Mouse (Mus musculus): ENCODE measurements around the gene Dmd. TPM values are rescaled to one million over a fixed set of nuclear protein-coding genes. Genes with fewer than 3 reads are reported as not detected.

Dmd gene
- polyA plus RNA-seq (2011; ENCODE audit: insufficient read depth, insufficient read length, low replicate concordance, missing spikeins), result 5.6 TPM in 1 of 2 replicates, not detected in the other

DNA sequence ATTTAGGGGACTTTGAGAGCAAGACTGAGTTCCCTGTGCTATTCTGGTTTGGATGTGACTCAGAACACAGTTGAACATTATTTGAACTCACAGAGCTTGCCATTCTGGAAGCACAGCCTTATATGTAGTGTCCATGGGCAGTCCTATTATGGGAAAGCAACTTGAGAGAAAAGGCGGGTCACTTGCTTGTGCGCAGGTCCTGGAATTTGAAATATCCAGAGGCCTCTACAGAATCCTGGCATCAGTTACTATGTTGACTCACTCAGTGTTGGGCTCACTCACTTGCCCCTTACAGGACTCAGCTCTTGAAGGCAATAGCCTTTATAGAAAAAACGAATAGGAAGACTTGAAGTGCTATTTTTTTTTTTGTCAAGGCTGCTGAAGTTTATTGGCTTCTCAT lies at the start of gene Dmd:
Gene Dmd, plus strand, starts transcription at position 241 of the 400 bp plus-strand sequence.
- H3K4me1 ChIP-seq (ENCODE audit: control insufficient read depth, insufficient read depth, low read length), result no peaks in the 10 kb centered on the region
- WGBS, result 65% methylated on average over 3 of the region's 3 CpGs
- H3K27ac ChIP-seq (ENCODE audit: control insufficient read depth, insufficient read depth, low read depth, low read length, poor library complexity), result no peak within 1 kb of the TSS
- TF ChIP-seq POLR2A (IDR thresholded peaks at IDR 0.05; ENCODE audit: borderline replicate concordance, control insufficient read depth, low read depth, low read length), result no peak
- TF ChIP-seq CTCF (IDR thresholded peaks at IDR 0.05; ENCODE audit: control insufficient read depth, insufficient read depth, low read length), result no peak
- no peak within 1 kb of the TSS for H3K4me3 ChIP-seq (replicated peaks; ENCODE audit: control insufficient read depth, low read depth, low read length)

- H3K27ac ChIP-seq (ENCODE audit: control insufficient read depth, insufficient read depth, low read depth, low read length, poor library complexity), result no peak overlapping the region
- TF ChIP-seq CTCF (IDR thresholded peaks at IDR 0.05; ENCODE audit: control insufficient read depth, insufficient read depth, low read length), result no peak
- no peak for TF ChIP-seq POLR2A (IDR thresholded peaks at IDR 0.05; ENCODE audit: borderline replicate concordance, control insufficient read depth, low read depth, low read length)
- no peaks in the 10 kb centered on the region for H3K4me1 ChIP-seq (ENCODE audit: control insufficient read depth, insufficient read depth, low read length)
- H3K4me3 ChIP-seq (replicated peaks; ENCODE audit: control insufficient read depth, low read depth, low read length), result no peak overlapping the region
Measured at GRCm38 (mm10) chrX:82901515-82901914, 47.2 kb upstream of the Dmd start.

DNA sequence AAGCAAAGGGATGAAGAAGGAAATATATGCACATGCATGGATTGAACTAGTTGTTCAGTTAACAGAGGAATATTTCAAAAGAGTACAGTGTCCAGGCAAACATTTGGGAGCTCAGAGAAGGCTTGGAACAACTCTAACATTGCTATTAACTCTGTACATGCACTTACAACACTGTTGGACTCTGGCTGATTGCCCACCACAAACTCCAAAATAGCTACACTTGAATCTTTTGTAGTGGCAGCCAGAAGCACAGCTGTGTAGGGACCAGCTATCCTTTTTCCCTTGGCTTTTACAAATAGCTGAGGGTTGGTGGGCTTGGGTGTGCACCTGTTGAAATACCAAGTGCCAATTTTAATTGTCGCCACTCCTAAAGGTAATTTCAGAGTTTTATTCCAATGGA lies 39.0 kb downstream of the Dmd start:
- Histone ChIP-seq H3K27ac (ENCODE audit: control insufficient read depth, insufficient read depth, low read depth, low read length, poor library complexity) (no peak overlapping the region), H3K4me1 (ENCODE audit: control insufficient read depth, insufficient read depth, low read length) (no peaks in the 10 kb centered on the region), H3K4me3 (replicated peaks; ENCODE audit: control insufficient read depth, low read depth, low read length) (no peak overlapping the region)
- TF ChIP-seq CTCF (IDR thresholded peaks at IDR 0.05; ENCODE audit: control insufficient read depth, insufficient read depth, low read length) (no peak), POLR2A (IDR thresholded peaks at IDR 0.05; ENCODE audit: borderline replicate concordance, control insufficient read depth, low read depth, low read length) (no peak)
- WGBS, result 80% methylated on average over 1 of the region's 1 CpGs

DNA sequence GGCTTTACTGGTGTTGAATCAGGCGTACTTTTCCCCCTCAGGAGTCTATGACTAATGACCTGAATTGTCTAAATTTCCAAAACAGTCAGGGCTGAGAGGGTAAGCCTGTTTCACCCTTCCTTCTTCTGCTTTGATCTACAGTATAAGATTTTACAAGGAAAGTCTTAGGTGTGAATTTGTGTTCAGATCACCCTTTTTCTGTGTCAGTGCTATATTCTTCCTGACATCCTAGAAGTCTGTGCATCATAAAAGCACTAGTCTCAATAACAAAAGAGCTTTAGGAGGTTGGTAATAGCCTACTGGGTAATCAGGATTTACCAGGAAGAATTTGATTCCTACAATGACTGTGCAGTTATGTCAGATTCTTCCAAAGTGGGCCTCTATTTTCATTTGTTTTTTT lies 101.5 kb downstream of the Dmd start:
- H3K27ac ChIP-seq (ENCODE audit: control insufficient read depth, insufficient read depth, low read depth, low read length, poor library complexity), result no peak overlapping the region
- H3K4me1 ChIP-seq (ENCODE audit: control insufficient read depth, insufficient read depth, low read length), result no peaks in the 10 kb centered on the region
- H3K4me3 ChIP-seq (replicated peaks; ENCODE audit: control insufficient read depth, low read depth, low read length), result no peak overlapping the region
- 59% methylated on average over 1 of the region's 1 CpGs for WGBS
- no peak for TF ChIP-seq POLR2A (IDR thresholded peaks at IDR 0.05; ENCODE audit: borderline replicate concordance, control insufficient read depth, low read depth, low read length)
- no peak for TF ChIP-seq CTCF (IDR thresholded peaks at IDR 0.05; ENCODE audit: control insufficient read depth, insufficient read depth, low read length)

- Histone ChIP-seq H3K4me3 (replicated peaks; ENCODE audit: control insufficient read depth, low read depth, low read length) (no peak overlapping the region), H3K27ac (ENCODE audit: control insufficient read depth, insufficient read depth, low read depth, low read length, poor library complexity) (no peak overlapping the region), H3K4me1 (ENCODE audit: control insufficient read depth, insufficient read depth, low read length) (no peaks in the 10 kb centered on the region)
- TF ChIP-seq CTCF (IDR thresholded peaks at IDR 0.05; ENCODE audit: control insufficient read depth, insufficient read depth, low read length) (no peak), POLR2A (IDR thresholded peaks at IDR 0.05; ENCODE audit: borderline replicate concordance, control insufficient read depth, low read depth, low read length) (no peak)
- WGBS, result 61% methylated on average over 2 of the region's 2 CpGs
Measured at GRCm38 (mm10) chrX:83116171-83116876, 167.7 kb downstream of the Dmd start.

DNA sequence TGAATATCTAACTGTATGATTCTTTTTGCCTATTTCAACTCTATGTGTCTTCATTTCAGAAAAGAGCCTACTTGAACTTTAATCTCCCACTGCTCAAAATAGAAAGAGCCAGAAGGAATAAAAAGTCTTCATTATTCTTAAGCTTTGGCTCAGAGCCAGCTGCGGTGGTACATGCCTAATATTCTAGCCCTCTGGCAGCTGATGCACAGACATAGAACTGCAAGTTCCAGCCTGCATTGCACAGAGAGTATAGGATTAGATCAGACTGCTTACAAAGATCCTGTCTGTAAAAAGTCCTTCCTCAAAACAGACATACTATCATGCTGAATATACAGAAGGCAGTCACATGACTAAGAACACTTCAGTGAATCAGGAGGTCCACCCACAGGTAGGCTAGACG lies 168.5 kb downstream of the Dmd start:
- Histone ChIP-seq H3K4me1 (ENCODE audit: control insufficient read depth, insufficient read depth, low read length) (no peaks in the 10 kb centered on the region), H3K27ac (ENCODE audit: control insufficient read depth, insufficient read depth, low read depth, low read length, poor library complexity) (no peak overlapping the region), H3K4me3 (replicated peaks; ENCODE audit: control insufficient read depth, low read depth, low read length) (no peak overlapping the region)
- 70% methylated on average over 2 of the region's 2 CpGs for WGBS
- TF ChIP-seq POLR2A (IDR thresholded peaks at IDR 0.05; ENCODE audit: borderline replicate concordance, control insufficient read depth, low read depth, low read length) (no peak), CTCF (IDR thresholded peaks at IDR 0.05; ENCODE audit: control insufficient read depth, insufficient read depth, low read length) (no peak)

- H3K4me1 ChIP-seq (ENCODE audit: control insufficient read depth, insufficient read depth, low read length), result no peaks in the 10 kb centered on the region
- 50% methylated on average over 2 of the region's 2 CpGs for WGBS
- H3K4me3 ChIP-seq (replicated peaks; ENCODE audit: control insufficient read depth, low read depth, low read length), result no peak overlapping the region
- H3K27ac ChIP-seq (ENCODE audit: control insufficient read depth, insufficient read depth, low read depth, low read length, poor library complexity), result no peak overlapping the region
- no peak for TF ChIP-seq POLR2A (IDR thresholded peaks at IDR 0.05; ENCODE audit: borderline replicate concordance, control insufficient read depth, low read depth, low read length)
- no peak for TF ChIP-seq CTCF (IDR thresholded peaks at IDR 0.05; ENCODE audit: control insufficient read depth, insufficient read depth, low read length)
Measured at GRCm38 (mm10) chrX:83220563-83220962, 271.9 kb downstream of the Dmd start.

DNA sequence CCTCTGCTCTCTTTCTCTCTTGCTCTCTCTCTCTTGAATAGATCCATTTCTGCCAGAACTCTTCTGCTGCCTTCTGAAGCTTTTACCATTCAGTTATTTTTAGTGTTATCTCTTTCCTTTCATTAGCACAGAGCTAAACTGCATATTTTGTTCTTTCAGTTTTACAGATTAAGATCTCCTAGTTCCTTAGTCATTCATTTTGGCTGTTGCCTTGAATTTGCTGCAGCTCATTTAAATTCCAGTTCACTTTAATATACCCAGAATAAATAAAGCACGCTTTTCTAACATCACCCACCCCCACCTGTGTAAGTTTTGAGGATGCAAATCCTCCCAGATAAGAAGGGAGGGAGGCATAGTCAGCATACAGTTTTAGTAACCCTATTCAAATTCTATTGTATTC lies 272.4 kb downstream of the Dmd start:
- no peak for TF ChIP-seq POLR2A (IDR thresholded peaks at IDR 0.05; ENCODE audit: borderline replicate concordance, control insufficient read depth, low read depth, low read length)
- TF ChIP-seq CTCF (IDR thresholded peaks at IDR 0.05; ENCODE audit: control insufficient read depth, insufficient read depth, low read length), result no peak
- no peak overlapping the region for H3K27ac ChIP-seq (ENCODE audit: control insufficient read depth, insufficient read depth, low read depth, low read length, poor library complexity)
- no peaks in the 10 kb centered on the region for H3K4me1 ChIP-seq (ENCODE audit: control insufficient read depth, insufficient read depth, low read length)
- H3K4me3 ChIP-seq (replicated peaks; ENCODE audit: control insufficient read depth, low read depth, low read length), result no peak overlapping the region
- 68% methylated on average over 1 of the region's 1 CpGs for WGBS

All from bone marrow, adult 2 months (tissue).